Mouse (Mus musculus) embryo, embryonic 11 days (tissue): ENCODE results near the gene Defa17.
"Not testable (repeated sequence)": the region's sequence is repeated elsewhere in the genome, so short reads cannot be mapped to it uniquely, and the experiment has no call there.

ENCODE experiments used
- DNase-seq: peaks from one replicate; pipeline ENCODE4 v3.0.0-alpha.2; 2015

Gene Defa17

DNA sequence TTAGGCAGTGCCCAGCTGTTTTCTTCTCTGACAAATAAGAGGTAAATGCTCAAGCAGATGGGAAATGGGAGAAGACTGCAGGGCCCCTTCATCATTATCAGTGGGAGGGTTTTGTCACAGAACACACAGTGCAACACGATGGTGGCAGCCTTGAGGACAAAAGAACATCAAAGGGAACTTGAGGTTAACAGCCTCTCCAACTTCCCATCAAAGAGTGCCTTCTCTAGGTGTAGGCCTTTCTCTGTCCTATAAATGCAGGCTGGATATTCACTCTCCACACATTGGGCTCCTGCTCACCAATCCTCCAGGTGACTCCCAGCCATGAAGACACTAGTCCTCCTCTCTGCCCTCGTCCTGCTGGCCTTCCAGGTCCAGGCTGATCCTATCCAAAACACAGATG, at the start of gene Defa17:
TSS of gene Defa17 (plus strand) at position 301 of the 400 bp plus-strand sequence.
- not testable (repeated sequence) for DNase-seq

DNA sequence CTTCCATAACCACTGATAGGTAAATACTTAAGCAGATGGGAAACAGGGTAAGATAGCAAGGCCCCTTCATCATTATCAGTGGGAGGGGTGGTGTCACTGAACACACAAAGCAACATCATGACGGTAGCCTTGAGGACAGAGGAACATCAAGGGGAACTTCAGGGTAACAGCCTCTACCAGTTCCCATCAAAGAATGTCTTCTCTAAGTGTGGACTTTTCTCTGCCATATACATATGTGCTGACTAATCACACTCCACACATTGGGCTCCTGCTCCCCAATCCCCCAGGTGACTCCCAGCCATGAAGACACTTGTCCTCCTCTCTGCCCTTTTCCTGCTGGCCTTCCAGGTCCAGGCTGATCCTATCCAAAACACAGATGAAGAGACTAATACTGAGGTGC, 37.7 kb upstream of the Defa17 start, which contains the start of gene Defa26:
TSS of gene Defa26 (plus strand) at position 301 of the 400 bp plus-strand sequence.
- not testable (repeated sequence) for DNase-seq

GRCm38 (mm10) chr8:21665497-21665896, 9.9 kb downstream of the Defa17 start, which contains the start of gene Defa34:
Gene Defa34, plus strand, starts transcription at chr8:21665797.
- DNase-seq: not testable (repeated sequence)

GRCm38 (mm10) chr8:21703545-21703944, 48.0 kb downstream of the Defa17 start, which contains the start of gene AY761184:
Gene AY761184, minus strand, starts transcription at chr8:21703645.
- not testable (repeated sequence) for DNase-seq
